Mouse (Mus musculus) lung, postnatal 4 days (tissue): ENCODE measurements around the gene Ssh1.

Experiments
- DNase-seq, 2 experiments: peaks; one replicate each; pipeline ENCODE4 v3.0.0; 2021

Gene Ssh1

DNA sequence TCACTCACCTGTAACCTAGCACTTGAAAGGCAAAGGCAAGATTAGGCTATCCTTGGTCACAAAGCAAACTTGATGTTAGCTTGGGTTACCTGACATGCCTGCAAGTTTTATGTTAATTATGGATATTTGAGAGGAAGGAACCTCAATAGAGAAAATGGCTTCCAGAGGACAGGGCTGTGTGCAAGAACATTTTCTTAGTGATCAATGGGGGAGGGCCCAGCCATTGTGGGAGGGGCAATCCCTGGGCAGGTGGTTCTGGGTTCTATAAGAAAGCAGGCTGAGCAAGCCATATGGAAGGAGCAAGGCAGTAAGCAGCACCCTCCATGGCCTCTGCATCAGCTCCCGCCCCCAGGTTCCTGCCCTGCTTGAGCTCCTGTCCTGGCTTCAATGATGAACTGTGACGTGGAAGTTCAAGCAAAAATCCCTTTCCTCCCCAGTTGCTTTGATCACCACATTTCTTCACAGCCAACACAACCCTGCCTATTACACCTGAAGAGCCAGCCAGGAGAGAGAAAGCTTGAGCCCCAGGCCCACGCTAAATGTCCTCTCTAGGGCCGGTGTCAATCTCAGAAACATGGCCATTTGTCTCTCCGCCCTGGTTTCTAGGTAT lies 105.4 kb downstream of the Ssh1 start:
- no peak for DNase-seq

DNA sequence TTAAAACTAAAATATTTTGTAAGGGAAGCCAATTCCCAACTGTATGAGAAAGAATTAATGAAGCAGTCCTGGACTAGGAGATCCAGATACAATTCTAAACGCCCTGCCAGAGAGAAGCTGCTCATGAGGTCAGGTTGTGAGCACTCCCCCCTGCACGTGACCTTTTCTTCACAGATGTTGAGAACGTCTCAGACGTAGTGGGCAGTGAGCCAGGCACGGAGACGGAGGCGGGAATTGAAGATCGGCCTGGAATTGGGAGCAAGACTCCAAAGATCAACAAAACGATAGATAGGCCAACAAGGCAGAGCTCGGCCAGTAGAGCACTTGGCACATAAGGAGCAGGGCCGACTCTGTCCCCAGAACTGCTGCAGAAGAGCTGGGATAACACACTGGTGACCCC lies 106.6 kb downstream of the Ssh1 start:
- DNase-seq, result peak; percentile 58 to 76
